Mouse (Mus musculus): ENCODE measurements around the gene Skil. TPM values are rescaled to one million over a fixed set of nuclear protein-coding genes. Genes with fewer than 3 reads are reported as not detected.

The Skil gene
- total RNA-seq, 2 experiments from 2014 or later: 20.3 to 26.3 TPM

GRCm38 (mm10) chr3:31082838-31083506, 11.9 kb upstream of the Skil start:
- DNase-seq (ENCODE audit: low spot score in 2 of 2): no peak

- peak in 1 of 2 experiments; percentile 51 for DNase-seq (ENCODE audit: low spot score in 2 of 2)
These were observed 11.2 kb upstream of the Skil start for GRCm38 (mm10) chr3:31083507-31084245.

- DNase-seq (ENCODE audit: low spot score in 2 of 2): no peak
These were observed 9.9 kb upstream of the Skil start for GRCm38 (mm10) chr3:31085000-31085399.

GRCm38 (mm10) chr3:31088789-31089775, 5.8 kb upstream of the Skil start:
- no peak for DNase-seq (ENCODE audit: low spot score in 2 of 2)

- DNase-seq (ENCODE audit: low spot score in 2 of 2): no peak
These were observed 4.9 kb upstream of the Skil start for GRCm38 (mm10) chr3:31089956-31090355.

- DNase-seq (ENCODE audit: low spot score in 2 of 2): peak in 1 of 2 experiments; percentile 19
These were observed 1.7 kb upstream of the Skil start for GRCm38 (mm10) chr3:31093196-31093595.

GRCm38 (mm10) chr3:31093627-31094351, 1.1 kb upstream of the Skil start:
- DNase-seq (ENCODE audit: low spot score in 2 of 2): peak; percentile 51 to 69

- DNase-seq (ENCODE audit: low spot score in 2 of 2): peak in 1 of 2 experiments; percentile 51
These were observed 277 bp downstream of the Skil start for GRCm38 (mm10) chr3:31095179-31095490.

- peak in 1 of 2 experiments; percentile 42 for DNase-seq (ENCODE audit: low spot score in 2 of 2)
These were observed 765 bp downstream of the Skil start for GRCm38 (mm10) chr3:31095491-31096154.

- DNase-seq (ENCODE audit: low spot score in 2 of 2): no peak
These were observed 1.6 kb downstream of the Skil start for GRCm38 (mm10) chr3:31096155-31097101.

GRCm38 (mm10) chr3:31097102-31097720, 2.4 kb downstream of the Skil start:
- no peak for DNase-seq (ENCODE audit: low spot score in 2 of 2)

GRCm38 (mm10) chr3:31097976-31098375, 3.1 kb downstream of the Skil start:
- no peak for DNase-seq (ENCODE audit: low spot score in 2 of 2)

- no peak for DNase-seq (ENCODE audit: low spot score in 2 of 2)
These were observed 3.7 kb downstream of the Skil start for GRCm38 (mm10) chr3:31098556-31098955.

- DNase-seq (ENCODE audit: low spot score in 2 of 2): no peak
These were observed 5.2 kb downstream of the Skil start for GRCm38 (mm10) chr3:31100026-31100425.

- DNase-seq (ENCODE audit: low spot score in 2 of 2): no peak
These were observed 5.9 kb downstream of the Skil start for GRCm38 (mm10) chr3:31100802-31101201.

- DNase-seq (ENCODE audit: low spot score in 2 of 2): no peak
These were observed 10.1 kb downstream of the Skil start for GRCm38 (mm10) chr3:31104936-31105335.

- no peak for DNase-seq (ENCODE audit: low spot score in 2 of 2)
These were observed 11.7 kb downstream of the Skil start for GRCm38 (mm10) chr3:31106597-31106996.

GRCm38 (mm10) chr3:31107674-31108073, 12.8 kb downstream of the Skil start:
- DNase-seq (ENCODE audit: low spot score in 2 of 2): no peak

- no peak for DNase-seq (ENCODE audit: low spot score in 2 of 2)
These were observed 14.2 kb downstream of the Skil start for GRCm38 (mm10) chr3:31109108-31109507.

All from gastrocnemius, postnatal 4 days (tissue).